Mouse (Mus musculus): ENCODE measurements at regions not wholly inside any gene's neighbourhood (a gene's known extent, or its start where the extent isn't known, plus 50 kb on each side); places are given as distances from the start of the nearest gene placed in this dataset.

GRCm38 (mm10) chr6:93031812-93032330, 88.6 kb upstream of the Adamts9 start:
- Histone ChIP-seq H3K9me3 (no peaks in the 10 kb centered on the region), H3K4me2 (replicated peaks) (no peak overlapping the region), H3K9ac (replicated peaks) (no peak overlapping the region), H3K36me3 (no peaks in the 10 kb centered on the region), H3K27me3 (no peaks in the 10 kb centered on the region), H3K4me3 (no peak overlapping the region), H3K27ac (replicated peaks) (no peak overlapping the region), H3K4me1 (no peaks in the 10 kb centered on the region)
- no peak for ATAC-seq (replicated peaks)
- WGBS: 85% methylated on average over 1 of the region's 1 CpGs

GRCm38 (mm10) chr6:93026068-93027022, 83.1 kb upstream of the Adamts9 start:
- Histone ChIP-seq H3K27ac (replicated peaks) (no peak overlapping the region), H3K4me1 (0 out of 2 replicates have a peak, but pooled peaks cover 4% of the 10 kb centered on the region), H3K9ac (replicated peaks) (no peak overlapping the region), H3K36me3 (no peaks in the 10 kb centered on the region), H3K4me3 (no peak overlapping the region), H3K9me3 (no peaks in the 10 kb centered on the region), H3K4me2 (replicated peaks) (no peak overlapping the region), H3K27me3 (no peaks in the 10 kb centered on the region)
- no peak for ATAC-seq (replicated peaks)
- 78% methylated on average over 9 of the region's 9 CpGs for WGBS

GRCm38 (mm10) chr6:93014534-93014933, 71.2 kb upstream of the Adamts9 start:
- H3K9ac ChIP-seq (replicated peaks): no peak overlapping the region
- no peaks in the 10 kb centered on the region for H3K36me3 ChIP-seq
- no peak for ATAC-seq (replicated peaks)

GRCm38 (mm10) chr6:93011906-93012305, 68.6 kb upstream of the Adamts9 start:
- Histone ChIP-seq H3K27ac (replicated peaks) (no peak overlapping the region), H3K4me2 (replicated peaks) (no peak overlapping the region), H3K4me1 (no peaks in the 10 kb centered on the region), H3K9ac (replicated peaks) (no peak overlapping the region), H3K36me3 (no peaks in the 10 kb centered on the region), H3K9me3 (no peaks in the 10 kb centered on the region), H3K27me3 (no peaks in the 10 kb centered on the region), H3K4me3 (no peak overlapping the region)
- no peak for ATAC-seq (replicated peaks)
- WGBS: 87% methylated on average over 5 of the region's 5 CpGs

More at GRCm38 (mm10) chr6:93014534-93014933, 71.2 kb upstream of the Adamts9 start:
- H3K27ac ChIP-seq (replicated peaks): no peak overlapping the region
- H3K4me1 ChIP-seq: no peaks in the 10 kb centered on the region
- no peaks in the 10 kb centered on the region for H3K27me3 ChIP-seq
- H3K9me3 ChIP-seq: no peaks in the 10 kb centered on the region
- H3K4me3 ChIP-seq: no peak overlapping the region
- 90% methylated on average over 1 of the region's 1 CpGs for WGBS
- no peak overlapping the region for H3K4me2 ChIP-seq (replicated peaks)

GRCm38 (mm10) chr6:93004587-93005240, 61.4 kb upstream of the Adamts9 start:
- H3K36me3 ChIP-seq: no peaks in the 10 kb centered on the region
- no peak overlapping the region for H3K4me2 ChIP-seq (replicated peaks)
- H3K27me3 ChIP-seq: no peaks in the 10 kb centered on the region
- no peak for ATAC-seq (replicated peaks)
- no peak overlapping the region for H3K9ac ChIP-seq (replicated peaks)
- WGBS: 48% methylated on average over 3 of the region's 3 CpGs
- no peak overlapping the region for H3K27ac ChIP-seq (replicated peaks)
- no peaks in the 10 kb centered on the region for H3K9me3 ChIP-seq
- no peaks in the 10 kb centered on the region for H3K4me1 ChIP-seq
- no peak overlapping the region for H3K4me3 ChIP-seq

- H3K4me2 ChIP-seq (replicated peaks): no peak overlapping the region
- no peak for ATAC-seq (replicated peaks)
- 98% methylated on average over 5 of the region's 5 CpGs for WGBS
- no peaks in the 10 kb centered on the region for H3K27me3 ChIP-seq
- no peak overlapping the region for H3K9ac ChIP-seq (replicated peaks)
- no peaks in the 10 kb centered on the region for H3K9me3 ChIP-seq
- no peak overlapping the region for H3K27ac ChIP-seq (replicated peaks)
- H3K4me3 ChIP-seq: no peak overlapping the region
- H3K36me3 ChIP-seq: no peaks in the 10 kb centered on the region
- H3K4me1 ChIP-seq: no peaks in the 10 kb centered on the region
These were observed 60.5 kb upstream of the Adamts9 start for GRCm38 (mm10) chr6:93003812-93004211.

GRCm38 (mm10) chr6:92993647-92994046, 50.4 kb upstream of the Adamts9 start:
- Histone ChIP-seq H3K36me3 (no peaks in the 10 kb centered on the region), H3K4me3 (no peak overlapping the region), H3K4me2 (replicated peaks) (no peak overlapping the region), H3K27ac (replicated peaks) (no peak overlapping the region), H3K4me1 (no peaks in the 10 kb centered on the region), H3K27me3 (no peaks in the 10 kb centered on the region), H3K9me3 (no peaks in the 10 kb centered on the region), H3K9ac (replicated peaks) (no peak overlapping the region)
- no peak for ATAC-seq (replicated peaks)
- WGBS: 92% methylated on average over 5 of the region's 5 CpGs
